Mouse (Mus musculus) layer of hippocampus, adult 11-12 months (tissue): ENCODE results near the gene Hist1h2bg.
"Not testable (repeated sequence)": the region's sequence is repeated elsewhere in the genome, so short reads cannot be mapped to it uniquely, and the experiment has no call there.

Source experiments
- DNase-seq: peaks from one replicate; pipeline ENCODE4 v3.0.0; 2022; ENCODE audit warnings: low spot score

The Hist1h2bg gene

GRCm38 (mm10) chr13:23583387-23584068, 12.3 kb downstream of the Hist1h2bg start:
- no peak for DNase-seq

GRCm38 (mm10) chr13:23584331-23584730, 13.1 kb downstream of the Hist1h2bg start:
- DNase-seq, result no peak

- peak; percentile 72 for DNase-seq
These were observed 13.8 kb downstream of the Hist1h2bg start for GRCm38 (mm10) chr13:23585029-23585441.

GRCm38 (mm10) chr13:23585442-23586098, 14.4 kb downstream of the Hist1h2bg start:
- peak; percentile 77 for DNase-seq

- no peak for DNase-seq
These were observed 15.1 kb downstream of the Hist1h2bg start for GRCm38 (mm10) chr13:23586099-23586939.

- no peak for DNase-seq
These were observed 15.7 kb downstream of the Hist1h2bg start for GRCm38 (mm10) chr13:23586940-23587225.

GRCm38 (mm10) chr13:23591206-23591605, 20.0 kb downstream of the Hist1h2bg start:
- DNase-seq, result no peak

GRCm38 (mm10) chr13:23591886-23592285, 20.7 kb downstream of the Hist1h2bg start:
- DNase-seq, result not testable (repeated sequence)

GRCm38 (mm10) chr13:23592614-23593013, 21.4 kb downstream of the Hist1h2bg start:
- no peak for DNase-seq

- DNase-seq, result no peak
These were observed 22.0 kb downstream of the Hist1h2bg start for GRCm38 (mm10) chr13:23593051-23593770.

- no peak for DNase-seq
These were observed 24.0 kb downstream of the Hist1h2bg start for GRCm38 (mm10) chr13:23595185-23595584.

- DNase-seq, result no peak
These were observed 24.6 kb downstream of the Hist1h2bg start for GRCm38 (mm10) chr13:23595622-23596372.

GRCm38 (mm10) chr13:23597957-23598356, 26.8 kb downstream of the Hist1h2bg start:
- DNase-seq, result peak; percentile 65

GRCm38 (mm10) chr13:23603182-23603699, 32.0 kb downstream of the Hist1h2bg start:
- no peak for DNase-seq

GRCm38 (mm10) chr13:23604452-23604851, 33.3 kb downstream of the Hist1h2bg start:
- DNase-seq, result no peak

- no peak for DNase-seq
These were observed 33.9 kb downstream of the Hist1h2bg start for GRCm38 (mm10) chr13:23605052-23605451.

- DNase-seq, result no peak
These were observed 38.0 kb downstream of the Hist1h2bg start for GRCm38 (mm10) chr13:23609209-23609608.

- DNase-seq, result no peak
These were observed 38.6 kb downstream of the Hist1h2bg start for GRCm38 (mm10) chr13:23609844-23610243.

GRCm38 (mm10) chr13:23610393-23610792, 39.2 kb downstream of the Hist1h2bg start:
- no peak for DNase-seq

GRCm38 (mm10) chr13:23611638-23612037, 40.4 kb downstream of the Hist1h2bg start:
- no peak for DNase-seq

GRCm38 (mm10) chr13:23620056-23620732, 49.0 kb downstream of the Hist1h2bg start:
- no peak for DNase-seq
